Mouse (Mus musculus): ENCODE measurements at regions not wholly inside any gene's neighbourhood (a gene's known extent, or its start where the extent isn't known, plus 50 kb on each side); places are given as distances from the start of the nearest gene placed in this dataset.
"Not testable (repeated sequence)": the region's sequence is repeated elsewhere in the genome, so short reads cannot be mapped to it uniquely, and the experiment has no call there.

- H3K9ac ChIP-seq (replicated peaks), result no peak overlapping the region
- H3K36me3 ChIP-seq, result no peaks in the 10 kb centered on the region
- no peak overlapping the region for H3K4me2 ChIP-seq
- no peak for ATAC-seq (ENCODE audit: insufficient number of reproducible peaks, insufficient read depth, low FRiP score, low TSS enrichment, low read depth)
- H3K9me3 ChIP-seq, result no peaks in the 10 kb centered on the region
- H3K27me3 ChIP-seq, result no peaks in the 10 kb centered on the region
- no peaks in the 10 kb centered on the region for H3K4me1 ChIP-seq (replicated peaks)
- H3K4me3 ChIP-seq (replicated peaks), result no peak overlapping the region
- H3K27ac ChIP-seq, result no peak overlapping the region
- 86% methylated on average over 7 of the region's 7 CpGs for WGBS
Measured at GRCm38 (mm10) chr4:6600766-6601367, 1638.0 kb downstream of the Car8 start.

GRCm38 (mm10) chr4:6596321-6596720, 1642.5 kb downstream of the Car8 start:
- Histone ChIP-seq H3K9ac (replicated peaks) (no peak overlapping the region), H3K27ac (no peak overlapping the region), H3K9me3 (no peaks in the 10 kb centered on the region), H3K27me3 (no peaks in the 10 kb centered on the region), H3K4me3 (replicated peaks) (no peak overlapping the region), H3K4me2 (no peak overlapping the region), H3K4me1 (replicated peaks) (no peaks in the 10 kb centered on the region), H3K36me3 (no peaks in the 10 kb centered on the region)
- ATAC-seq (ENCODE audit: insufficient number of reproducible peaks, insufficient read depth, low FRiP score, low TSS enrichment, low read depth), result no peak
- WGBS, result 70% methylated on average over 1 of the region's 1 CpGs

- not testable (repeated sequence) for H3K4me2 ChIP-seq; H3K9ac ChIP-seq (replicated peaks); ATAC-seq (ENCODE audit: insufficient number of reproducible peaks, insufficient read depth, low FRiP score, low TSS enrichment, low read depth); H3K27ac ChIP-seq; H3K36me3 ChIP-seq; H3K4me3 ChIP-seq (replicated peaks); H3K27me3 ChIP-seq; H3K9me3 ChIP-seq; H3K4me1 ChIP-seq (replicated peaks)
- 67% methylated on average over 3 of the region's 3 CpGs for WGBS
Measured at GRCm38 (mm10) chr4:6592890-6593289, 1646.0 kb downstream of the Car8 start.

DNA sequence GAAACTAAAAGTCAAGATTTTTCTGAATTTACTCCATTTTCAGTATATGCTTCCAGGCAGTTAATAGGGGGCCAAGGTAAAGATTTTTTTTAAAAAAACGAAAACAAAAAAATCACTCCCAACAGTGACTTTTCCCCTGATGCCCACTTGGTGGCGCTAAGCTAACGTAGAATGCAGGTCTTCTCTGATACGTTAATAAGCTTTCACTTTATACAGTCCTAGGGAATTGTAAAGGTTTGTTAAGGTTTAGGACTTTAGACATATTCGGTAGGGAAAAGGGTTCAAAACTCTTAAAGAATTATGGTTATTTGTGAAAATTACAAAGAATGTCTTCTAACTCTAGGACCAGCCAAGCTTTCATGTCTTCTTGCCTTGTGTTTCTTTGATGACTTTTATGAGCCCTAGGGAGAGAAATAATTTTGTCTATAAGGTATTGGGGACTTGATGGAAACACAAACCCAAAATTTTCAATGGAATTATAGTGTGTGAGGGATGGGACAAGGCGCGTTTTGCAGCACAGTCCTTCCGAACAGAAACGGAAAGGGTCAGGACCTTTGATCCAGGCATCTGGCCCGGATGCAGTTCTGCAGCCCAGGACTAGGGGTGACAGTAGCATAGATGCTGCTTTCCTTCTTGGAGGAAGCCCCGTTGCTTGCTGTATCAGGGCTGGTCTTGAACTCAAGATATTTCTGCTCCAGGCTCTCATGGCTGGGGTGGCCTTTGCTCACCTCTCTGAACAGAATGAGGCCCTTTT, 1677.1 kb downstream of the Car8 start:
- no peak overlapping the region for H3K9ac ChIP-seq (replicated peaks)
- H3K27ac ChIP-seq, result no peak overlapping the region
- 30% methylated on average over 11 of the region's 11 CpGs for WGBS
- H3K4me2 ChIP-seq, result no peak overlapping the region
- H3K4me1 ChIP-seq (replicated peaks), result no peaks in the 10 kb centered on the region
- ATAC-seq (ENCODE audit: insufficient number of reproducible peaks, insufficient read depth, low FRiP score, low TSS enrichment, low read depth), result no peak
- H3K9me3 ChIP-seq, result no peaks in the 10 kb centered on the region
- H3K36me3 ChIP-seq, result no peaks in the 10 kb centered on the region
- no peak overlapping the region for H3K4me3 ChIP-seq (replicated peaks)
- no peaks in the 10 kb centered on the region for H3K27me3 ChIP-seq

DNA sequence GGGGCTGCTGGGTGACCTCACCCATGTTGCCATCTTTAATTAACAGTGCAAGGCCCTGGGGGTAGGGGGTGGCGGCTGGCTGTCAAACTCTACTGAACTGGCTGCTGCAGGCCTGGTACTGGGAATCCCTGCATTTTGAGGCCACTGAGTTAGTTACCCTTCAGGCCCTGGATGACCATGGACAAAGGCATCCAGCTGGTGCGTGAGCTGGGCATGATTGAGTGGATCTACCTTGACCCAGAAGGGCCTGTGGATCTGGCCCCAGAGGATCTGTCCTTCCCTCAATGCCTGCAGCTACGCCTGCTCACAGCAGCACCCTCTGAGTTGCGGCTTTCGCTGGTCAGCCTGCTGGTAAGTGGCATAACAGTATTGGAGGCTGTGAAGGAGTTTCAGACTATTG, 1699.2 kb downstream of the Car8 start:
- H3K27me3 ChIP-seq, result no peaks in the 10 kb centered on the region
- no peak overlapping the region for H3K4me2 ChIP-seq
- H3K9ac ChIP-seq (replicated peaks), result no peak overlapping the region
- ATAC-seq (ENCODE audit: insufficient number of reproducible peaks, insufficient read depth, low FRiP score, low TSS enrichment, low read depth), result no peak
- WGBS, result 93% methylated on average over 5 of the region's 5 CpGs
- H3K4me3 ChIP-seq (replicated peaks), result no peak overlapping the region
- H3K9me3 ChIP-seq, result no peaks in the 10 kb centered on the region
- no peaks in the 10 kb centered on the region for H3K4me1 ChIP-seq (replicated peaks)
- no peak overlapping the region for H3K27ac ChIP-seq
- H3K36me3 ChIP-seq, result no peaks in the 10 kb centered on the region

DNA sequence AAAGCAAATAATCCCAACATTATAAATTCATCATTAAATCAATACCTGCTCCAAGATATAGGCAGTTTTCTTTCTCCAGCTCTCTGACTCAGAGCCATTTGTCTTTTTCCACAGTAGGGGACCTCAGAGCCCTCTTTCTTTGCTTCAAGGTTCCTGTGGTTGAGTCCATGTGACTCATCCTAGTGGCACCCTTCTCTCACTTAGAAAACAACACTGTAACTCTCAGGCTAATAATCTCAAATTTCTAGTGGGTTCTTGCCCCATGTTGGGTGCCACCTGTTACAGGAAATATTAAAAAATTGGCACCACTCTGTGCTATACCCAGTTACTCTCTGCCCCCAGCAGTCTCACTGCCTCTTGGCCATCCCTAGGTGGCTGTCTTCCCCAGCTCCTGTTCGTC, 1706.4 kb downstream of the Car8 start:
- no peak overlapping the region for H3K27ac ChIP-seq
- H3K9me3 ChIP-seq, result no peaks in the 10 kb centered on the region
- no peaks in the 10 kb centered on the region for H3K36me3 ChIP-seq
- 81% methylated on average over 1 of the region's 1 CpGs for WGBS
- H3K27me3 ChIP-seq, result no peaks in the 10 kb centered on the region
- no peak overlapping the region for H3K4me3 ChIP-seq (replicated peaks)
- no peak for ATAC-seq (ENCODE audit: insufficient number of reproducible peaks, insufficient read depth, low FRiP score, low TSS enrichment, low read depth)
- H3K4me2 ChIP-seq, result no peak overlapping the region
- H3K9ac ChIP-seq (replicated peaks), result no peak overlapping the region
- H3K4me1 ChIP-seq (replicated peaks), result no peaks in the 10 kb centered on the region

DNA sequence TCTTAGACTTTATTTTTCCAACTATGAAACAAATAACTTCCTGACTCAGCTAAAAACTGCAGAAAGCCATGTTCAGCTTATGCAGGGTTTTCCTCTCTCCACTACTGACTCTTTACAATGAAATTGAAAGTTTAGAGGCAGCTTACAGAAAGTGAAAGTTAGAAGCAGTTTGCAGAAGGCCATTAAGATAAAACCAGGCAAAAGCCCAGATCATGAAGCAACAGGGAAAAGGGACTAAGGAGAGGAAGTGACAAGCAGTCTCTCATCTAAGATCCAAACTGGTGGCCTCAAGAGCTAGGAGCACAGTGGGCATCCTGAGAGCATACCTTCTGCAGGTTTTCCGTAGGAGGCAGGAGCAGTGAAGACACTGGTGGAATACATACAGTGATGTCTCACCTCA, 1721.2 kb downstream of the Car8 start:
- 83% methylated on average over 1 of the region's 1 CpGs for WGBS
- Histone ChIP-seq H3K4me1 (replicated peaks) (peaks cover 12% of the 10 kb centered on the region), H3K4me3 (replicated peaks) (no peak overlapping the region), H3K36me3 (no peaks in the 10 kb centered on the region), H3K9me3 (no peaks in the 10 kb centered on the region), H3K27me3 (no peaks in the 10 kb centered on the region), H3K27ac (no peak overlapping the region), H3K4me2 (no peak overlapping the region), H3K9ac (replicated peaks) (no peak overlapping the region)
- ATAC-seq (ENCODE audit: insufficient number of reproducible peaks, insufficient read depth, low FRiP score, low TSS enrichment, low read depth), result no peak

DNA sequence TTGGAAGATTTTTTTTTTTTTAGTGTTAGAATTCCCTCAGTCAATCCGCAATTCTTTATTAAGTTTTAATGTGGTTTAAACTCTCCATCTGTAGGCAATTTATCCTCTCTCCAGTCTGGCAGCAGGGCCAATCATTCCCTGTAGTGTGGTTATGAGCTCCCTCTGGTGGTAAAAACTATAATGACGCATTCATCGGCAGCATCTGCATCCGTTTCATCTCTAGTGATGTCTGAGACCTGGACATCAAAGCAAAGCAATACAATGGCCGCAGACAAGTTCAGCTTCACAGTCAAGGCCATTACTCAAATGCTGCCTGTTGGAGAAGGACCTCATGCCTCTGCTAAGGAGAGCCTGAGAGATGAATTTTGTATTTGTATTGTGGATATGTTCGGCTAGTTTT, 1721.7 kb upstream of the Impad1 start:
- Histone ChIP-seq H3K4me2 (no peak overlapping the region), H3K9me3 (no peaks in the 10 kb centered on the region), H3K4me3 (replicated peaks) (no peak overlapping the region), H3K9ac (replicated peaks) (no peak overlapping the region), H3K27me3 (no peaks in the 10 kb centered on the region), H3K36me3 (no peaks in the 10 kb centered on the region), H3K4me1 (replicated peaks) (peaks cover 12% of the 10 kb centered on the region), H3K27ac (no peak overlapping the region)
- ATAC-seq (ENCODE audit: insufficient number of reproducible peaks, insufficient read depth, low FRiP score, low TSS enrichment, low read depth), result no peak; the same call in 1 of the 2 replicates
- WGBS, result 20% methylated on average over 6 of the region's 6 CpGs

GRCm38 (mm10) chr4:6513635-6514034, 1720.5 kb upstream of the Impad1 start:
- no peak for ATAC-seq (ENCODE audit: insufficient number of reproducible peaks, insufficient read depth, low FRiP score, low TSS enrichment, low read depth)
- no peak overlapping the region for H3K4me3 ChIP-seq (replicated peaks)
- H3K4me2 ChIP-seq, result no peak overlapping the region
- H3K9me3 ChIP-seq, result no peaks in the 10 kb centered on the region
- 68% methylated on average over 3 of the region's 3 CpGs for WGBS
- H3K27me3 ChIP-seq, result no peaks in the 10 kb centered on the region
- H3K9ac ChIP-seq (replicated peaks), result no peak overlapping the region
- H3K4me1 ChIP-seq (replicated peaks), result peaks cover 12% of the 10 kb centered on the region
- H3K36me3 ChIP-seq, result no peaks in the 10 kb centered on the region
- H3K27ac ChIP-seq, result no peak overlapping the region

DNA sequence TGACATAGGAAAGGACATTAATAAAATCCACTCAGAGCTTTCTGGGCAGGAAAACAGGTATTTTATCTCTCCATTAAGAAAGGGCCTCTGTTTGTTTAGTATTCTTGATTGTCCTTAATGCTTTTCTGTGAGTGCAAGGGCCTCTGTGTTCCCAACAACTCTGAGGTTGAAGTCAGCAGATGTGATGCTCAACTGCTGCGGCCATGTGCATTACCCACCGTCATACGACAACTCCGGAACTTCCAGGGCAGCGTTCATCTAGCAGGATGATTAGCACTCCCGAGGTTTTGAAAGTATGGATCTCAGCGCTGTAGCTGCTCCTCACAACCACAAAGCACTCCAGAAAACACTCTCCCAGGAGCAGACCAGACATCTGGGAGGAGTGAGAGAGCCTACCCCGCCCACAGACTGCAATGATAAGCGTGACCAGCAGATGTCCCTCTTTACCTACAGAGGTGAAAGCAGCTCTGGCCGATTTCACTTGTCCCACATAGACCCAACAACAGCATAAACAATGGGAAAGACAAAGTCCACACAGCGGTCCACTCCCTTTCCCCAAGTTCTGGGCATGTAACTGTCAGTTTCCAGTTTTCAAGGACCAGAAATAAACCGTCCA, 1719.7 kb upstream of the Impad1 start:
- WGBS, result 18% methylated on average over 12 of the region's 12 CpGs

DNA sequence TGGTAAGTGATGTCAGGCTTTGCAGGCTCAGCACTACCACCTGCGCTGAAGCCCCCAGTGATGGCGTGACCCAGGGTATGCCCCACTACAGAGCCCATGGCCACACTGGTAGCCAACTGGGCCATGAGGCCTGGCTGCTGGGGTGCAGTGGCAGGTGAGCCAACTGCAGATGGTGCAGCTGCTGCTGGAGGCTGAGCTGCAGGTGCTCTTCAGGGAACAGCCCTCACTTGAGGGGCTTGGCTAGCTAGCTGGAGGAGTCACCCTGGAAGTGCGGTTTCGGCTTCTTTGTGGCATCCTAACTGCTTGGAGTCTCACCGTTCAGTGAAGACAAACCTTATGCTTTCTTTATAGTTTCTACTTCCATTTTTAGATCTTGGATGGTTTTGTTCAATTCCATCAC, 1714.9 kb upstream of the Impad1 start:
- WGBS, result 92% methylated on average over 5 of the region's 5 CpGs
- no peaks in the 10 kb centered on the region for H3K36me3 ChIP-seq
- H3K4me1 ChIP-seq (replicated peaks), result peaks cover 3% of the 10 kb centered on the region; the same call in 1 of the 2 replicates
- H3K9me3 ChIP-seq, result no peaks in the 10 kb centered on the region
- H3K27me3 ChIP-seq, result no peaks in the 10 kb centered on the region
- no peak overlapping the region for H3K27ac ChIP-seq
- no peak overlapping the region for H3K4me3 ChIP-seq (replicated peaks)
- no peak for ATAC-seq (ENCODE audit: insufficient number of reproducible peaks, insufficient read depth, low FRiP score, low TSS enrichment, low read depth)
- no peak overlapping the region for H3K9ac ChIP-seq (replicated peaks)
- H3K4me2 ChIP-seq, result no peak overlapping the region

More for the DNA sequence above, 1719.7 kb upstream of the Impad1 start:
- peaks cover 12% of the 10 kb centered on the region for H3K4me1 ChIP-seq (replicated peaks)
- no peak overlapping the region for H3K9ac ChIP-seq (replicated peaks)
- no peak overlapping the region for H3K4me3 ChIP-seq (replicated peaks)
- H3K36me3 ChIP-seq, result no peaks in the 10 kb centered on the region
- no peaks in the 10 kb centered on the region for H3K9me3 ChIP-seq
- peak overlapping the region; percentile 38 for H3K4me2 ChIP-seq
- peak; percentile 84 for ATAC-seq (ENCODE audit: insufficient number of reproducible peaks, insufficient read depth, low FRiP score, low TSS enrichment, low read depth)
- no peak overlapping the region for H3K27ac ChIP-seq
- H3K27me3 ChIP-seq, result no peaks in the 10 kb centered on the region

Data from limb, embryonic 12.5 days (tissue).